Mouse (Mus musculus) testis, postnatal 10 days (tissue): Measurements from ENCODE around the gene Gm10428.

Source experiments
- DNase-seq: peaks from one replicate; pipeline ENCODE4 v3.0.0; 2021; ENCODE audit warnings: low spot score

The Gm10428 gene

GRCm38 (mm10) chr11:62788935-62789616, 36.2 kb downstream of the Gm10428 start, which contains the start of gene Zfp286:
Gene Zfp286 (minus strand): TSS chr11:62789462.
- DNase-seq, result peak; percentile 93

- DNase-seq, result no peak
These were observed 36.7 kb downstream of the Gm10428 start for GRCm38 (mm10) chr11:62789617-62789936.
